Mouse (Mus musculus) lung, postnatal 25 days (tissue): ENCODE data around the gene Gria1.

Source experiments
- DNase-seq: peaks from one replicate; pipeline ENCODE4 v3.0.0; 2022; ENCODE audit warnings: low spot score

Gria1 gene

DNA sequence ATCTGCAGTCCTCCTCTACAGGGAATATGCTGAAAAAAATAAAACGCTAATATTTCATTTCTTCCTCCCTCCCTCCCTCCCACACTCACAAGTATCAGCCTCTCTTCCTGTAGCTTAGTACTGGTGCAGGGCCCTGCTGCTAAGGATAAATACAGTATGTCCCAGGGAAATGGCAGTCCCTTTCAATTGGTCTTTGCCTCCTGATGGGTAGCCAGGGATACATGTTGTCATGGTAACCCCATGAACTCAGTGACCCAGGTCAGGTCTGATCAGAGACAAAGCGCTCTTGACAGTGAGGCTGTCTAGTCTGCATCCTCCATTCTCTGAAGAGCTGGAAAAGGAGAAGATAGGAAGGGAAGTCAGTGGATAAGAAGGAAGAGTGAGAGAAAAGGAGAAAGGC lies 287.1 kb downstream of the Gria1 start:
- DNase-seq = no peak

DNA sequence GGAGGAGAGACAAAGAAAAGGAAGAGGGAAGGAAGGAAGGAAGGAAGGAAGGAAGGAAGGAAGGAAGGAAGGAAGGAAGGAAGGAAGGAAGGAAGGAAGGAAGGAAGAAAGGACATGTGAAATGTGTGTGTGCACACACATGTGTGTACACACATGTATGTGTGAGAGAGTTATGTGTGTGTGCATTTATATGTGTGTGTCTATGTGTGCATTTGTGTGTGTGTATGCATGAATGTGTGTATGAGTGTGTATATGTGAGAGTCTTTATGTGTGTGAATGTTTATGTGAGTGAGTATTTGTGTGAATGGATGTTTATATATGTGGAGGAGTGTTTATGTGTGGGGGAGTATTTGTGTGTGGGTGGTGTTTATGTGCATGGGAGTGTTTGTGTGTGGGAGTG lies 287.5 kb downstream of the Gria1 start:
- no peak for DNase-seq

DNA sequence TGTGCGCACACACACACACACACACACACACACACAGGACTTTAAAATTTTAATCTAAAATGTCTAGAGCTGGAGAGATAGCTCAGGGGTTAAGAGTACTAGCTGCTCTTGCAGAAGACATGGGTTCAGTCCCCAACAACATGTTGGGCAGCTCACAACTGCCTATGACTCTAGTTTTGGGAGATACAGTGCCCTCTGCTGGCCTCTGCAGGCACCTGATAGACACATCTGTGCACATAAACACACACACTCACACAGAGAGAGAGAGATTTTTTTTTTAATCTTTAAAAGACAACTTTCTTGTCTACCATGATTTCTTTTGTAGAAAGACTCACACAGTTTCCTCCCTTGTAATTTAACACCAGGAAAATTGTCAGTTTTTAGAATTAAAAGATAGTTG lies 292.4 kb downstream of the Gria1 start:
- no peak for DNase-seq

DNA sequence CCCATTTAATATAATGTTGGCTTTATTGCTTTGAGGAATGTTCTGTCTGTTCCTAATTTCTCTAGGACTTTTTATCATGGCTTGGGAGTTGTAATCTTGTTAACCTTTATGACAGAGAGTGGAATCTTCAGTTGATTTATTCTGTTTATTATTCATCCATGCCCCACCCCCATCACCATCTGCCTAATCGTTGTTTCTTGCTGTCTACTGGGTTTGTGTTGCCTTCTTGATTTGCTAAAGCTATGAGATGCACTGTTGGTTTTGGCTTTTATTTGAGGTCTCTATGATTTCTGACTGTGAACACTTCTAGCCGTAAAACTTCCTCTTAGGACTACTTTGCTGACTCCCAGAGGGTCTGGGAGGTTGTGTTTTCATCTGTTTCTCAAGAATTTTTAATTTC lies 294.9 kb downstream of the Gria1 start:
- no peak for DNase-seq

DNA sequence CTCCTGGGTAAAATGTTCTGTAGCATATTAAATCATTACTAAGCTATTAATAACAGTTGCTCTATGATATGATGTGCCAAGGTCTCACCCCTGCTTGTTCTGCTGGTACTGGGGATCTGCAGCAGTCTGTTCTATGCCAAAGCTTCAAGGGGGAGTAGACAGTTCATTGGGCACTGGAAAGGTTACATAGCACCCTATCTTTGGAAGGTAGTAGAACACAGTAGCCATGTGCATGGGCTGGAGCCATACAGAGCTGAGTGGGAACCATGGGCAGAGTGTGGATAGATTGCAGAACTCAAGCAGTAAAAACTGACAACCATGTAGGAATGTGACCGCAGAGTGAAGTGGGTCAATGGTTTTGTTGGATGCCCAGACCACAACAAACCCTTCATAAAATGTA lies 295.7 kb downstream of the Gria1 start:
- no peak for DNase-seq

DNA sequence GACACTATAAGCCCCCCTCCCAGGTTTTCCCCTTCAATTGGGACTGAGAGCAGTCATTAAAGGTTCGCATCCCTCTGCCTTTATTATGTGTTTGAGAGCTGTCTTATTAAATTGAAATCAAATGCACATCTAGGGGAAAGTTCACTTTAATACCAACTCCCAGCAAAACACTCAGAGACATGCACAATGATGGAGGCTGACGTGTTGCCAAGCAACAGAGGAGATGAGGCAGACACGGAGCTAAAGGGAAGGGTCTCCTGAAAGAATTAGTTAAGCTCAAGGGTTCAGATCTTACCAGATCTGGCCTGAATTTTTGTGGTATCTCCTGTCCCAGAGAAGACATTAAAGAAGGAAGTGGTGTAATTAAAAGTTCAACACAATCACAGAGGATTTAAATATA lies 305.9 kb downstream of the Gria1 start:
- DNase-seq = no peak

DNA sequence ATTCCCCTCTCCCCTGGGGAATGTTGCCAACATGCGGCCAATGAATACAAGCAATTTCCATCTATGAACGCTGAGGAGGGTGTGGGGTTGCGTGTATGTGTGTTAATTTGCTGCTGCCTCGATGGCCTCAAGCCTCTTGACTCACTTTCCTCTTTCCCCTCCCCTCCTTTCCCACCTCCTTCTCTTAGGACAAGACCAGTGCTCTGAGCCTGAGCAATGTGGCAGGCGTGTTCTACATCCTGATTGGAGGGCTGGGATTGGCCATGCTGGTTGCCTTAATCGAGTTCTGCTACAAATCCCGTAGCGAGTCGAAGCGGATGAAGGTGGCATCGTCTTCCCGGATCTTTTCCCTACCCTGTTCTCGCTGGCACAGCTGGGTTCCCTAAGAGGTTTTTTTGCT lies 306.3 kb downstream of the Gria1 start:
- no peak for DNase-seq

DNA sequence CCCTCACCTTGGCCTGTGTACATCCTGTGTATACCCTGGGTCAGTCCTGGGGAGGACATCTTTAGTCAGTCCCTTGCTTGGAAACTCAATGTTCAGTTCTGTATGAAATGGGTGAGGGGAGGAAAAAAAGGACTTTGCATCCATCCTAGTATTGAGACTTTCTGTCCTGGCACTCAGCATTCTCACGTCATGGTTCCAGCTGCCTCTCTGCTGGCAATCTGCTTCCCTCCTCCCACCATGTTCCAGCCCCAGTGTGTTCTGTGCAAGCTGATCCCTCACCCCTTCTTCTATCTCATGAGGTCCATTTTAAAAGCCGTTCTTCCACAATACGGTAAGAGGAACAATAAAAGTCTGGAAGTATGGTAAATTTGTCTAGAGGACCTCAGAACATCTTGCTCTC lies 308.2 kb downstream of the Gria1 start:
- DNase-seq = no peak

DNA sequence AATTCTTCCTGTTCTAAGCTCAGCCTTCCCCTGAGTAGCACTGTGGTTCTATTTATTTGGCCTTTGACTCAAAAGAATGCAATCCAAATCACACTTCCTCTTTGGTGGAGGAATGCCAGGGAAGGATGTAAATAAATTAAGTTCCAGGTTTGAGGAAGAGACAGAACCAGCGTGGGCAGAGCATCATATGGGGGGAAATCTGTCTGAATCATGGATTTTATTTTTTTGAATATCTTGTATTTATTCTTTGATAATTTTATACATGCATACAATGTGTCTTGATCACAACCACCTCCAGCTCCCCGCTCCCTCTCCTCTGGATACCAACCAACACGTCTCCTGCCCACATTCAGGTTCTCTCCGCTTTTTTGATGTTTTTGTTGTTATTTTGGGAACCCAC lies 312.9 kb downstream of the Gria1 start:
- no peak for DNase-seq
